Comparison of ENCODE assay signal across 26 mouse cellular contexts in genomic region chr7:121150662-121151061, GRCm38 (mm10).
"Had no signal": no experiment of that assay in that cellular context is flagged by ENCODE, and none has a peak within 500 bp of the region (broad histone marks: within the 10 kb centered on the region; RNA-seq: fewer than 3 reads in every experiment).

No protein-coding gene starts in this region.

- H3K27ac ChIP-seq: heart, adult 2 months; heart, embryonic 13.5 days; heart, embryonic 15.5 days; hindbrain, embryonic 13.5 days; hindbrain, embryonic 15.5 days; hindbrain, postnatal 0 days; layer of hippocampus, adult 2 months; left cerebral cortex, adult 2 months; limb, embryonic 10.5 days; limb, embryonic 12.5 days; liver, embryonic 13.5 days; liver, embryonic 15.5 days had no signal

- H3K4me3 ChIP-seq: heart, adult 2 months; heart, embryonic 13.5 days; heart, embryonic 15.5 days; hindbrain, embryonic 13.5 days; hindbrain, embryonic 15.5 days; layer of hippocampus, adult 2 months; left cerebral cortex, adult 2 months; limb, embryonic 10.5 days; limb, embryonic 12.5 days; liver, embryonic 13.5 days; liver, embryonic 15.5 days had no signal

- H3K36me3 ChIP-seq: heart, embryonic 13.5 days; heart, embryonic 15.5 days; hindbrain, embryonic 13.5 days; hindbrain, embryonic 15.5 days; limb, embryonic 10.5 days; limb, embryonic 12.5 days; liver, embryonic 13.5 days; liver, embryonic 15.5 days had no signal

- H3K9ac ChIP-seq: heart, embryonic 13.5 days; heart, embryonic 15.5 days; hindbrain, embryonic 13.5 days; hindbrain, embryonic 15.5 days; limb, embryonic 12.5 days; liver, embryonic 13.5 days; liver, embryonic 15.5 days had no signal

- H3K4me1 ChIP-seq: heart, embryonic 13.5 days; heart, embryonic 15.5 days; hindbrain, embryonic 13.5 days; hindbrain, embryonic 15.5 days; limb, embryonic 10.5 days; limb, embryonic 12.5 days; liver, embryonic 13.5 days; liver, embryonic 15.5 days had no signal

- DNase-seq: gastrocnemius, postnatal 14 days; gastrocnemius, postnatal 36 days; heart, adult 11 months; heart, adult 2 months; heart, postnatal 14 days; heart, postnatal 36 days; kidney, adult 18-20 months; kidney, adult 8-10 months; kidney, postnatal 10 days; kidney, postnatal 25 days; kidney, postnatal 4 days; liver; liver, embryonic 13.5 days had no signal

- H3K27me3 ChIP-seq: heart, embryonic 13.5 days; heart, embryonic 15.5 days; hindbrain, embryonic 13.5 days; hindbrain, embryonic 15.5 days; limb, embryonic 12.5 days; liver, embryonic 13.5 days; liver, embryonic 15.5 days had no signal

- ATAC-seq: hindbrain, postnatal 0 days; intestine, embryonic 16.5 days had no signal

- H3K9me3 ChIP-seq: heart, embryonic 13.5 days; heart, embryonic 15.5 days; hindbrain, embryonic 13.5 days; hindbrain, embryonic 15.5 days; limb, embryonic 10.5 days; liver, embryonic 13.5 days; liver, embryonic 15.5 days had no signal

- H3K4me2 ChIP-seq: heart, embryonic 11.5 days; heart, embryonic 13.5 days; heart, embryonic 15.5 days; hindbrain, embryonic 13.5 days; hindbrain, embryonic 15.5 days; limb, embryonic 12.5 days; liver, embryonic 11.5 days; liver, embryonic 13.5 days; liver, embryonic 15.5 days had no signal
